Mouse (Mus musculus) forebrain, embryonic 13.5 days (tissue): ENCODE data around the gene Klhl25. TPM values are rescaled to one million over a fixed set of nuclear protein-coding genes. Genes with fewer than 3 reads are reported as not detected.
"Not testable (repeated sequence)": the region's sequence is repeated elsewhere in the genome, so short reads cannot be mapped to it uniquely, and the experiment has no call there.

ENCODE experiments used
- ATAC-seq: fragments of 200-750 bp; cut with Nextera tagmentation; 2 replicates; pipeline ENCODE4 v1.8.0; 2017
- H3K27ac ChIP-seq: fragments of 300-500 bp; sonication (generic); 2 replicates; pipeline ENCODE4 v1.5.1; 2015; ENCODE audit warnings: inconsistent platforms, mild to moderate bottlenecking, moderate library complexity
- H3K27me3 ChIP-seq: fragments of 300-500 bp; sonication (generic); 2 replicates; pipeline ENCODE4 v1.6.1; 2015; ENCODE audit warnings: mild to moderate bottlenecking, inconsistent platforms
- H3K36me3 ChIP-seq: fragments of 300-500 bp; sonication (generic); 2 replicates; pipeline ENCODE4 v1.6.1; 2015; ENCODE audit warnings: mild to moderate bottlenecking, inconsistent platforms; ENCODE audit not compliant: poor library complexity, severe bottlenecking
- H3K4me1 ChIP-seq: fragments of 300-500 bp; sonication (generic); 2 replicates; pipeline ENCODE4 v1.6.1; 2015; ENCODE audit warnings: inconsistent platforms
- H3K4me2 ChIP-seq: fragments of 300-500 bp; sonication (generic); 2 replicates; pipeline ENCODE4 v1.6.1; 2015; ENCODE audit warnings: inconsistent platforms, mild to moderate bottlenecking, moderate library complexity
- H3K4me3 ChIP-seq: fragments of 300-500 bp; sonication (generic); 2 replicates; pipeline ENCODE4 v1.5.1; 2015; ENCODE audit warnings: mild to moderate bottlenecking, inconsistent platforms
- H3K9ac ChIP-seq: fragments of 300-500 bp; sonication (generic); 2 replicates; pipeline ENCODE4 v1.6.1; 2015; ENCODE audit warnings: mild to moderate bottlenecking, inconsistent platforms
- H3K9me3 ChIP-seq: fragments of 300-500 bp; sonication (generic); replicated peaks from 2 replicates; pipeline ENCODE4 v1.6.1; 2016; ENCODE audit warnings: inconsistent platforms
- WGBS: fragments of 180-500 bp; shearing (Covaris S2); methylation state at CpG from one replicate; pipeline ENCODE4 v1.1.7; 2015; 5-methylcytosine and 5-hydroxymethylcytosine counted together
- polyA plus RNA-seq: library from polyadenylated mRNA; unstranded; fragments of >200 nt; fragmentation: Nextera tagmentation; extraction: Ambion mirVana; gene quantifications from 2 replicates; pipeline ENCODE4 v1.2.1, GENCODE M21; 2015

The Klhl25 gene
- polyA plus RNA-seq, 1 experiment from 2014 or later = 31.5 TPM

- Histone ChIP-seq H3K27ac (peak overlapping the region; percentile 77), H3K36me3 (peaks cover 4% of the 10 kb centered on the region; the same call in 1 of the 2 replicates), H3K9me3 (no peaks in the 10 kb centered on the region), H3K4me2 (peak overlapping the region; percentile 85), H3K4me1 (peaks cover 49% of the 10 kb centered on the region), H3K9ac (peak overlapping the region; percentile 94), H3K4me3 (peak overlapping the region; percentile 90), H3K27me3 (no peaks in the 10 kb centered on the region)
- 1% methylated on average over 25 of the region's 25 CpGs for WGBS
- peak; percentile 16; the same call in 1 of the 2 replicates for ATAC-seq
Measured at GRCm38 (mm10) chr7:75848776-75849670, 913 bp downstream of the Klhl25 start.

GRCm38 (mm10) chr7:75850396-75850795 lies 2.3 kb downstream of the Klhl25 start:
- ATAC-seq = not testable (repeated sequence)
- 9% methylated on average over 1 of the region's 3 CpGs for WGBS

GRCm38 (mm10) chr7:75851290-75851689 lies 3.2 kb downstream of the Klhl25 start:
- Histone ChIP-seq H3K9me3 (no peaks in the 10 kb centered on the region), H3K4me2 (peak overlapping the region; percentile 36), H3K36me3 (peaks cover 9% of the 10 kb centered on the region; the same call in 1 of the 2 replicates), H3K27me3 (no peaks in the 10 kb centered on the region), H3K4me1 (peaks cover 72% of the 10 kb centered on the region), H3K9ac (no peak overlapping the region), H3K4me3 (no peak overlapping the region), H3K27ac (peak overlapping the region; percentile 79)
- ATAC-seq = no peak
- WGBS = 75% methylated on average over 10 of the region's 10 CpGs

More at GRCm38 (mm10) chr7:75850396-75850795, 2.3 kb downstream of the Klhl25 start:
- H3K27ac ChIP-seq, H3K36me3 ChIP-seq, H3K27me3 ChIP-seq, H3K9ac ChIP-seq, H3K4me3 ChIP-seq, H3K4me2 ChIP-seq, H3K9me3 ChIP-seq: not testable (repeated sequence)
- peaks cover 63% of the 10 kb centered on the region for H3K4me1 ChIP-seq

GRCm38 (mm10) chr7:75852363-75852762 lies 4.3 kb downstream of the Klhl25 start:
- Histone ChIP-seq H3K4me3 (no peak overlapping the region), H3K27ac (peak overlapping the region; percentile 79), H3K4me1 (peaks cover 72% of the 10 kb centered on the region), H3K9ac (peak overlapping the region; percentile 38; the same call in 1 of the 2 replicates), H3K27me3 (no peaks in the 10 kb centered on the region), H3K36me3 (peaks cover 9% of the 10 kb centered on the region; the same call in 1 of the 2 replicates), H3K4me2 (peak overlapping the region; percentile 36), H3K9me3 (no peaks in the 10 kb centered on the region)
- 19% methylated on average over 4 of the region's 4 CpGs for WGBS
- peak; percentile 26 for ATAC-seq

- no peaks in the 10 kb centered on the region for H3K27me3 ChIP-seq
- H3K4me1 ChIP-seq = peaks cover 69% of the 10 kb centered on the region
- WGBS = 68% methylated on average over 8 of the region's 8 CpGs
- no peak overlapping the region for H3K9ac ChIP-seq
- H3K4me3 ChIP-seq = no peak overlapping the region
- H3K4me2 ChIP-seq = peak overlapping the region; percentile 36
- no peak for ATAC-seq
- no peaks in the 10 kb centered on the region for H3K9me3 ChIP-seq
- peaks cover 9% of the 10 kb centered on the region; the same call in 1 of the 2 replicates for H3K36me3 ChIP-seq
- peak overlapping the region; percentile 79 for H3K27ac ChIP-seq
Measured at GRCm38 (mm10) chr7:75853171-75853830, 5.2 kb downstream of the Klhl25 start.

GRCm38 (mm10) chr7:75854231-75854925 lies 6.3 kb downstream of the Klhl25 start:
- no peaks in the 10 kb centered on the region for H3K9me3 ChIP-seq
- peak overlapping the region; percentile 23 for H3K4me2 ChIP-seq
- WGBS = 9% methylated on average over 6 of the region's 6 CpGs
- peaks cover 63% of the 10 kb centered on the region for H3K4me1 ChIP-seq
- H3K9ac ChIP-seq = peak overlapping the region; percentile 54
- peaks cover 12% of the 10 kb centered on the region for H3K36me3 ChIP-seq
- no peak overlapping the region for H3K4me3 ChIP-seq
- peak overlapping the region; percentile 79 for H3K27ac ChIP-seq
- H3K27me3 ChIP-seq = no peaks in the 10 kb centered on the region
- no peak for ATAC-seq

GRCm38 (mm10) chr7:75855028-75855427 lies 6.9 kb downstream of the Klhl25 start:
- peaks cover 17% of the 10 kb centered on the region for H3K36me3 ChIP-seq
- H3K27me3 ChIP-seq = no peaks in the 10 kb centered on the region
- peak overlapping the region; percentile 54 for H3K9ac ChIP-seq
- peaks cover 61% of the 10 kb centered on the region for H3K4me1 ChIP-seq
- WGBS = 57% methylated on average over 6 of the region's 6 CpGs
- no peaks in the 10 kb centered on the region for H3K9me3 ChIP-seq
- H3K4me3 ChIP-seq = no peak overlapping the region
- H3K27ac ChIP-seq = peak overlapping the region; percentile 79
- H3K4me2 ChIP-seq = peak overlapping the region; percentile 23
- no peak for ATAC-seq

GRCm38 (mm10) chr7:75856259-75856658 lies 8.1 kb downstream of the Klhl25 start:
- 92% methylated on average over 11 of the region's 11 CpGs for WGBS
- Histone ChIP-seq H3K4me3 (no peak overlapping the region), H3K36me3 (peaks cover 19% of the 10 kb centered on the region), H3K4me1 (peaks cover 60% of the 10 kb centered on the region), H3K27me3 (no peaks in the 10 kb centered on the region), H3K4me2 (no peak overlapping the region), H3K9me3 (no peaks in the 10 kb centered on the region), H3K9ac (no peak overlapping the region), H3K27ac (no peak overlapping the region)
- ATAC-seq = no peak

- peaks cover 27% of the 10 kb centered on the region for H3K4me1 ChIP-seq
- no peak overlapping the region for H3K4me2 ChIP-seq
- H3K4me3 ChIP-seq = no peak overlapping the region
- no peak overlapping the region for H3K9ac ChIP-seq
- no peaks in the 10 kb centered on the region for H3K9me3 ChIP-seq
- 91% methylated on average over 9 of the region's 9 CpGs for WGBS
- peak overlapping the region; percentile 48; the same call in 1 of the 2 replicates for H3K27ac ChIP-seq
- H3K36me3 ChIP-seq = peaks cover 35% of the 10 kb centered on the region
- ATAC-seq = no peak
- no peaks in the 10 kb centered on the region for H3K27me3 ChIP-seq
Measured at GRCm38 (mm10) chr7:75859771-75860196, 11.7 kb downstream of the Klhl25 start.

GRCm38 (mm10) chr7:75861638-75862426 lies 13.7 kb downstream of the Klhl25 start:
- H3K4me2 ChIP-seq, H3K9ac ChIP-seq, H3K4me3 ChIP-seq, H3K27me3 ChIP-seq, H3K27ac ChIP-seq, H3K9me3 ChIP-seq, ATAC-seq: not testable (repeated sequence)
- 88% methylated on average over 7 of the region's 7 CpGs for WGBS
- Histone ChIP-seq H3K4me1 (0 out of 2 replicates have a peak, but pooled peaks cover 11% of the 10 kb centered on the region), H3K36me3 (peaks cover 50% of the 10 kb centered on the region)

GRCm38 (mm10) chr7:75862427-75862781 lies 14.3 kb downstream of the Klhl25 start:
- not testable (repeated sequence) for H3K27me3 ChIP-seq, H3K27ac ChIP-seq, H3K9ac ChIP-seq, H3K9me3 ChIP-seq, H3K4me3 ChIP-seq, H3K4me2 ChIP-seq, ATAC-seq
- WGBS = 91% methylated on average over 6 of the region's 6 CpGs
- Histone ChIP-seq H3K36me3 (peaks cover 55% of the 10 kb centered on the region), H3K4me1 (0 out of 2 replicates have a peak, but pooled peaks cover 11% of the 10 kb centered on the region)
